Mouse (Mus musculus) embryonic facial prominence, embryonic 14.5 days (tissue): ENCODE measurements around the gene Brinp2. TPM values are rescaled to one million over a fixed set of nuclear protein-coding genes. Genes with fewer than 3 reads are reported as not detected.
A peak's percentile ranks its signal among the peaks of the same experiment; 100 is the strongest.

Experiments
- ATAC-seq: fragments of 200-750 bp; cut with Nextera tagmentation; 2 replicates; pipeline ENCODE4 v1.8.0; 2017; ENCODE audit warnings: low read depth, moderate number of reproducible peaks, moderate TSS enrichment
- DNase-seq: peaks from one replicate; pipeline ENCODE4 v3.0.0-alpha.2; 2015; ENCODE audit warnings: low spot score
- H3K27ac ChIP-seq: fragments of 300-500 bp; sonication (generic); replicated peaks from 2 replicates; pipeline ENCODE4 v1.5.1; 2014; ENCODE audit warnings: low read depth, mild to moderate bottlenecking, low read length, moderate library complexity
- H3K27me3 ChIP-seq: fragments of 300-500 bp; sonication (generic); replicated peaks from 2 replicates; pipeline ENCODE4 v1.6.1; 2014; ENCODE audit warnings: low read length; ENCODE audit not compliant: control insufficient read depth, insufficient read depth
- H3K36me3 ChIP-seq: fragments of 300-500 bp; sonication (generic); 2 replicates; pipeline ENCODE4 v1.6.1; 2014; ENCODE audit warnings: low read length, mixed read lengths; ENCODE audit not compliant: control insufficient read depth, insufficient read depth
- H3K4me1 ChIP-seq: fragments of 300-500 bp; sonication (generic); 2 replicates; pipeline ENCODE4 v1.6.1; 2014; ENCODE audit warnings: antibody characterized with exemption, low read length; ENCODE audit not compliant: control insufficient read depth, insufficient read depth
- H3K4me2 ChIP-seq: fragments of 300-500 bp; sonication (generic); 2 replicates; pipeline ENCODE4 v1.6.1; 2014; ENCODE audit warnings: low read depth, mild to moderate bottlenecking, low read length, moderate library complexity, mixed read lengths
- H3K4me3 ChIP-seq: fragments of 300-500 bp; sonication (generic); 2 replicates; pipeline ENCODE4 v1.5.1; 2014; ENCODE audit warnings: low read depth, mild to moderate bottlenecking, low read length
- H3K9ac ChIP-seq: fragments of 300-500 bp; sonication (generic); 2 replicates; pipeline ENCODE4 v1.6.1; 2014; ENCODE audit warnings: low read depth, mild to moderate bottlenecking, low read length, moderate library complexity, mixed read lengths
- H3K9me3 ChIP-seq: fragments of 300-500 bp; sonication (generic); 2 replicates; pipeline ENCODE4 v1.6.1; 2016; ENCODE audit warnings: low read length; ENCODE audit not compliant: control insufficient read depth
- whole genome bisulfite sequencing: fragments of 180-500 bp; shearing (Covaris S2); extraction: QIAGEN DNeasy Blood & Tissue Kit; methylation state at CpG from one replicate; pipeline ENCODE4 v1.1.7; 2014; 5-methylcytosine and 5-hydroxymethylcytosine counted together
- polyA plus RNA-seq: library from polyadenylated mRNA; unstranded; fragments of >200 nt; fragmentation: Nextera tagmentation; extraction: Ambion mirVana; gene quantifications from 2 replicates; pipeline ENCODE4 v1.2.1, GENCODE M21; 2014

The Brinp2 gene
- polyA plus RNA-seq, 1 experiment from 2014 or later = 1.7 TPM

GRCm38 (mm10) chr1:158267020-158267571 is 89.0 kb downstream of the Brinp2 start:
- no peaks in the 10 kb centered on the region for H3K36me3 ChIP-seq
- H3K27me3 ChIP-seq = no peaks in the 10 kb centered on the region
- ATAC-seq (peak; percentile 81), DNase-seq (peak; percentile 81)
- no peak overlapping the region for H3K9ac ChIP-seq
- no peaks in the 10 kb centered on the region for H3K4me1 ChIP-seq
- H3K27ac ChIP-seq = no peak overlapping the region
- 29% methylated on average over 8 of the region's 8 CpGs for WGBS
- no peaks in the 10 kb centered on the region for H3K9me3 ChIP-seq
- H3K4me2 ChIP-seq = no peak overlapping the region
- no peak overlapping the region for H3K4me3 ChIP-seq

- no peaks in the 10 kb centered on the region for H3K9me3 ChIP-seq
- H3K4me1 ChIP-seq = no peaks in the 10 kb centered on the region
- H3K27ac ChIP-seq = no peak overlapping the region
- ATAC-seq (peak; percentile 53; the same call in 1 of the 2 replicates), DNase-seq (no peak)
- H3K4me3 ChIP-seq = no peak overlapping the region
- WGBS = 55% methylated on average over 3 of the region's 3 CpGs
- no peaks in the 10 kb centered on the region for H3K27me3 ChIP-seq
- no peak overlapping the region for H3K9ac ChIP-seq
- H3K36me3 ChIP-seq = no peaks in the 10 kb centered on the region
- no peak overlapping the region for H3K4me2 ChIP-seq
Observed at GRCm38 (mm10) chr1:158266293-158267019, 89.7 kb downstream of the Brinp2 start.

- DNase-seq (no peak), ATAC-seq (no peak)
- Histone ChIP-seq H3K27me3 (no peaks in the 10 kb centered on the region), H3K4me2 (no peak overlapping the region), H3K9me3 (no peaks in the 10 kb centered on the region), H3K36me3 (no peaks in the 10 kb centered on the region), H3K27ac (no peak overlapping the region), H3K4me1 (no peaks in the 10 kb centered on the region), H3K9ac (no peak overlapping the region), H3K4me3 (no peak overlapping the region)
- WGBS = 93% methylated on average over 5 of the region's 5 CpGs
Observed at GRCm38 (mm10) chr1:158259516-158260235, 96.5 kb downstream of the Brinp2 start.

- WGBS = 73% methylated on average over 6 of the region's 6 CpGs
- Histone ChIP-seq H3K4me1 (no peaks in the 10 kb centered on the region), H3K9me3 (no peaks in the 10 kb centered on the region), H3K27me3 (no peaks in the 10 kb centered on the region), H3K9ac (no peak overlapping the region), H3K36me3 (no peaks in the 10 kb centered on the region), H3K4me2 (no peak overlapping the region), H3K4me3 (no peak overlapping the region), H3K27ac (no peak overlapping the region)
- peak; percentile 29 for DNase-seq
- ATAC-seq = peak; percentile 37; the same call in 1 of the 2 replicates
Observed at GRCm38 (mm10) chr1:158258685-158259292, 97.3 kb downstream of the Brinp2 start.

- DNase-seq = no peak
- Histone ChIP-seq H3K27me3 (no peaks in the 10 kb centered on the region), H3K4me3 (no peak overlapping the region), H3K27ac (no peak overlapping the region), H3K36me3 (no peaks in the 10 kb centered on the region), H3K9me3 (no peaks in the 10 kb centered on the region), H3K4me1 (no peaks in the 10 kb centered on the region), H3K4me2 (no peak overlapping the region), H3K9ac (no peak overlapping the region)
- no peak for ATAC-seq
- WGBS = 83% methylated on average over 9 of the region's 9 CpGs
Observed at GRCm38 (mm10) chr1:158255912-158256680, 100.0 kb downstream of the Brinp2 start.

- H3K27ac ChIP-seq = no peak overlapping the region
- no peak overlapping the region for H3K9ac ChIP-seq
- no peak for ATAC-seq
- H3K4me3 ChIP-seq = no peak overlapping the region
- DNase-seq = no peak
- H3K27me3 ChIP-seq = no peaks in the 10 kb centered on the region
- no peaks in the 10 kb centered on the region for H3K36me3 ChIP-seq
- H3K4me1 ChIP-seq = no peaks in the 10 kb centered on the region
- no peaks in the 10 kb centered on the region for H3K9me3 ChIP-seq
- no peak overlapping the region for H3K4me2 ChIP-seq
- 70% methylated on average over 8 of the region's 8 CpGs for WGBS
Observed at GRCm38 (mm10) chr1:158252682-158253222, 103.4 kb downstream of the Brinp2 start.

- Histone ChIP-seq H3K9ac (no peak overlapping the region), H3K4me2 (no peak overlapping the region), H3K36me3 (no peaks in the 10 kb centered on the region), H3K9me3 (no peaks in the 10 kb centered on the region), H3K4me3 (no peak overlapping the region), H3K4me1 (no peaks in the 10 kb centered on the region), H3K27me3 (no peaks in the 10 kb centered on the region), H3K27ac (no peak overlapping the region)
- 84% methylated on average over 3 of the region's 3 CpGs for WGBS
- DNase-seq (no peak), ATAC-seq (no peak)
Observed at GRCm38 (mm10) chr1:158248266-158248665, 107.9 kb downstream of the Brinp2 start.
